Mouse (Mus musculus) bone marrow, adult 2 months (tissue): ENCODE measurements around the gene Banp. TPM values are rescaled to one million over a fixed set of nuclear protein-coding genes. Genes with fewer than 3 reads are reported as not detected.
A peak's percentile ranks its signal among the peaks of the same experiment; 100 is the strongest.

Source experiments
- H3K27ac ChIP-seq: fragments of 200-500 bp; 2 replicates; pipeline ENCODE4 v1.5.1; 2012; ENCODE audit warnings: low read depth, mild to moderate bottlenecking, control low read depth, inconsistent platforms, low read length; ENCODE audit not compliant: control insufficient read depth, poor library complexity, insufficient read depth
- H3K4me1 ChIP-seq: fragments of 200-500 bp; 2 replicates; pipeline ENCODE4 v1.6.1; 2011; ENCODE audit warnings: low read length; ENCODE audit not compliant: control insufficient read depth, insufficient read depth
- H3K4me3 ChIP-seq: fragments of 200-500 bp; replicated peaks from 2 replicates; pipeline ENCODE3; 2011; ENCODE audit warnings: mild to moderate bottlenecking, low read depth, low read length, control low read depth; ENCODE audit not compliant: control insufficient read depth
- CTCF ChIP-seq: fragments of 200-500 bp; IDR thresholded peaks from 2 replicates; pipeline ENCODE4 v1.5.1; 2011; ENCODE audit warnings: low read length, control low read depth; ENCODE audit not compliant: control insufficient read depth, insufficient read depth
- POLR2A ChIP-seq: fragments of 200-500 bp; IDR thresholded peaks from 2 replicates; pipeline ENCODE4 v1.6.1; 2011; ENCODE audit warnings: low read depth, mild to moderate bottlenecking, control low read depth, low read length, borderline replicate concordance; ENCODE audit not compliant: control insufficient read depth
- WGBS: fragments of 180-500 bp; shearing (Covaris S2); methylation state at CpG from one replicate; pipeline ENCODE4 v1.1.7; 2018; 5-methylcytosine and 5-hydroxymethylcytosine counted together
- polyA plus RNA-seq: library from polyadenylated mRNA; stranded (reverse); fragments of >200 nt; gene quantifications from 2 replicates; pipeline ENCODE4 v1.2.4, GENCODE M21; 2011; ENCODE audit warnings: low replicate concordance; ENCODE audit not compliant: missing spikeins, insufficient read depth, insufficient read length

The Banp gene
- polyA plus RNA-seq, 1 experiment, result 30.1 TPM

GRCm38 (mm10) chr8:121907587-121908248, 41.8 kb upstream of the Banp start, which contains the start of gene Slc7a5:
Gene Slc7a5, minus strand, starts transcription at chr8:121907694.
- TF ChIP-seq CTCF (no peak), POLR2A (peak; percentile 97)
- WGBS, result under 1% methylated on average over 61 of the region's 61 CpGs
- Histone ChIP-seq H3K4me1 (peaks cover 1% of the 10 kb centered on the region; the same call in 1 of the 2 replicates), H3K4me3 (peak within 1 kb of the TSS; percentile 96), H3K27ac (peak within 1 kb of the TSS; percentile 45)

GRCm38 (mm10) chr8:121908378-121909147, 41.0 kb upstream of the Banp start:
- Histone ChIP-seq H3K27ac (no peak overlapping the region), H3K4me1 (peaks cover 1% of the 10 kb centered on the region; the same call in 1 of the 2 replicates), H3K4me3 (no peak overlapping the region)
- TF ChIP-seq CTCF (no peak), POLR2A (no peak)
- WGBS, result 16% methylated on average over 8 of the region's 8 CpGs

GRCm38 (mm10) chr8:121909148-121909541, 40.4 kb upstream of the Banp start:
- H3K4me1 ChIP-seq, result peaks cover 1% of the 10 kb centered on the region; the same call in 1 of the 2 replicates
- TF ChIP-seq POLR2A, result no peak
- no peak overlapping the region for H3K27ac ChIP-seq
- 33% methylated on average over 8 of the region's 8 CpGs for WGBS
- no peak overlapping the region for H3K4me3 ChIP-seq

- under 1% methylated on average over 6 of the region's 6 CpGs for whole genome bisulfite sequencing
- TF ChIP-seq POLR2A (no peak), CTCF (peak; percentile 27; the same call in 1 of the 2 replicates)
- H3K4me1 ChIP-seq, result peaks cover 1% of the 10 kb centered on the region; the same call in 1 of the 2 replicates
- no peak overlapping the region for H3K27ac ChIP-seq
- H3K4me3 ChIP-seq, result no peak overlapping the region
Measured at GRCm38 (mm10) chr8:121909663-121910062, 39.9 kb upstream of the Banp start.

- no peak for TF ChIP-seq POLR2A
- TF ChIP-seq CTCF, result no peak
- Histone ChIP-seq H3K4me1 (peaks cover 1% of the 10 kb centered on the region; the same call in 1 of the 2 replicates), H3K27ac (no peak overlapping the region), H3K4me3 (no peak overlapping the region)
- WGBS, result 46% methylated on average over 6 of the region's 6 CpGs
Measured at GRCm38 (mm10) chr8:121911400-121911799, 38.1 kb upstream of the Banp start.

GRCm38 (mm10) chr8:121911987-121912386, 37.6 kb upstream of the Banp start:
- H3K4me1 ChIP-seq, result peaks cover 1% of the 10 kb centered on the region; the same call in 1 of the 2 replicates
- no peak for TF ChIP-seq POLR2A
- TF ChIP-seq CTCF, result no peak
- no peak overlapping the region for H3K4me3 ChIP-seq
- H3K27ac ChIP-seq, result no peak overlapping the region
- WGBS, result 73% methylated on average over 7 of the region's 7 CpGs

GRCm38 (mm10) chr8:121912831-121913230, 36.7 kb upstream of the Banp start:
- H3K4me1 ChIP-seq, result peaks cover 1% of the 10 kb centered on the region; the same call in 1 of the 2 replicates
- H3K4me3 ChIP-seq, result no peak overlapping the region
- TF ChIP-seq POLR2A, result no peak
- TF ChIP-seq CTCF, result no peak
- no peak overlapping the region for H3K27ac ChIP-seq
- 58% methylated on average over 3 of the region's 3 CpGs for WGBS

- TF ChIP-seq POLR2A (no peak), CTCF (no peak)
- Histone ChIP-seq H3K4me1 (peaks cover 1% of the 10 kb centered on the region; the same call in 1 of the 2 replicates), H3K27ac (no peak overlapping the region)
Measured at GRCm38 (mm10) chr8:121913378-121913777, 36.2 kb upstream of the Banp start.

More at GRCm38 (mm10) chr8:121913378-121913777, 36.2 kb upstream of the Banp start:
- WGBS, result 71% methylated on average over 8 of the region's 8 CpGs
- H3K4me3 ChIP-seq, result no peak overlapping the region
